Mouse (Mus musculus) left cerebral cortex, postnatal 36 days (tissue): ENCODE data around the gene Arpp19. TPM values are rescaled to one million over a fixed set of nuclear protein-coding genes. Genes with fewer than 3 reads are reported as not detected.

Experiments used
- DNase-seq, 2 experiments: peaks; one replicate each; pipeline ENCODE4 v3.0.0; 2021 to 2022; ENCODE audit warnings: low spot score in 2 of 2, mixed read lengths in 1 of 2
- intact Hi-C: fragments of 180-260 bp; cut with DNase I; formaldehyde crosslinking; loops from one replicate; pipeline ENCODE4 v1.15.1; 2025
- total RNA-seq, 2 experiments: library from RNA; stranded (reverse); gene quantifications; 2 replicates each; pipeline ENCODE4 v1.2.3; 2021

Gene Arpp19
- total RNA-seq, 2 experiments from 2014 or later: 457 to 503 TPM

GRCm38 (mm10) chr9:75033141-75033540 lies 4.3 kb upstream of the Arpp19 start:
- intact Hi-C loops: loop anchor here (5.0 kb wide), 1 partner anchor 126 kb away; no protein-coding TSS in a partner anchor
- DNase-seq: no peak

GRCm38 (mm10) chr9:75034691-75035090 lies 2.7 kb upstream of the Arpp19 start:
- no peak for DNase-seq
- intact Hi-C loops: loop anchor here (5.0 kb wide), 1 partner anchor 127 kb away; no protein-coding TSS in a partner anchor

GRCm38 (mm10) chr9:75035944-75036343 lies 1.5 kb upstream of the Arpp19 start:
- DNase-seq: no peak
- intact Hi-C loops: no loop called here

GRCm38 (mm10) chr9:75038357-75038688 lies 909 bp downstream of the Arpp19 start:
- DNase-seq: no peak
- intact Hi-C loops: no loop called here

GRCm38 (mm10) chr9:75040566-75040965 lies 3.2 kb downstream of the Arpp19 start:
- DNase-seq: no peak
- intact Hi-C loops: no loop called here

GRCm38 (mm10) chr9:75041840-75042525 lies 4.6 kb downstream of the Arpp19 start:
- no peak for DNase-seq
- intact Hi-C loops: no loop called here

- DNase-seq: no peak
- intact Hi-C loops: no loop called here
Observed at GRCm38 (mm10) chr9:75043191-75043590, 5.8 kb downstream of the Arpp19 start.

GRCm38 (mm10) chr9:75047079-75047478 lies 9.7 kb downstream of the Arpp19 start:
- intact Hi-C loops: no loop called here
- no peak for DNase-seq

GRCm38 (mm10) chr9:75049100-75049499 lies 11.7 kb downstream of the Arpp19 start:
- intact Hi-C loops: no loop called here
- no peak for DNase-seq

GRCm38 (mm10) chr9:75050003-75050402 lies 12.6 kb downstream of the Arpp19 start:
- DNase-seq: peak; percentile 72 to 82
- intact Hi-C loops: loop anchor here (2.0 kb wide), 1 partner anchor 213 kb away; no protein-coding TSS in a partner anchor

GRCm38 (mm10) chr9:75051841-75052240 lies 14.4 kb downstream of the Arpp19 start:
- no peak for DNase-seq
- intact Hi-C loops: loop anchor here (2.0 kb wide), 1 partner anchor 211 kb away; no protein-coding TSS in a partner anchor

GRCm38 (mm10) chr9:75055046-75055445 lies 17.6 kb downstream of the Arpp19 start:
- intact Hi-C loops: no loop called here
- no peak for DNase-seq

- intact Hi-C loops: no loop called here
- DNase-seq: no peak
Observed at GRCm38 (mm10) chr9:75064678-75065331, 27.4 kb downstream of the Arpp19 start.

- intact Hi-C loops: loop anchor here (5.0 kb wide), 1 partner anchor 127 kb away; no protein-coding TSS in a partner anchor
- DNase-seq: no peak
Observed at GRCm38 (mm10) chr9:75070457-75071028, 33.1 kb downstream of the Arpp19 start, which contains the start of gene Myo5a. Myo5a (plus strand) TSS chr9:75071015.

- intact Hi-C loops: loop anchor here (5.0 kb wide), 1 partner anchor 126 kb away; no protein-coding TSS in a partner anchor
- DNase-seq: peak; percentile 82 to 86
Observed at GRCm38 (mm10) chr9:75071029-75071705, 33.8 kb downstream of the Arpp19 start.

GRCm38 (mm10) chr9:75071706-75072192 lies 34.3 kb downstream of the Arpp19 start:
- DNase-seq: peak; percentile 35 to 36
- intact Hi-C loops: loop anchor here (5.0 kb wide), 1 partner anchor 126 kb away; no protein-coding TSS in a partner anchor

GRCm38 (mm10) chr9:75072361-75072760 lies 34.9 kb downstream of the Arpp19 start:
- DNase-seq: no peak
- intact Hi-C loops: loop anchor here (5.0 kb wide), 1 partner anchor 125 kb away; no protein-coding TSS in a partner anchor

GRCm38 (mm10) chr9:75077191-75077590 lies 39.8 kb downstream of the Arpp19 start:
- no peak for DNase-seq
- intact Hi-C loops: no loop called here

- no peak for DNase-seq
- intact Hi-C loops: no loop called here
Observed at GRCm38 (mm10) chr9:75085242-75085824, 47.9 kb downstream of the Arpp19 start.
